Mouse (Mus musculus) liver (tissue): Measurements from ENCODE around the gene Corin.

Experiments used
- DNase-seq: peaks from one replicate; pipeline ENCODE4 v3.0.0-alpha.2; 2020; ENCODE audit warnings: mixed read lengths

Gene Corin

GRCm38 (mm10) chr5:72298418-72299104 is 205.7 kb downstream of the Corin start:
- DNase-seq, result no peak

- no peak for DNase-seq
These were observed 219.2 kb downstream of the Corin start for GRCm38 (mm10) chr5:72285077-72285476.

- DNase-seq, result no peak
These were observed 221.4 kb downstream of the Corin start for GRCm38 (mm10) chr5:72282907-72283306.

- no peak for DNase-seq
These were observed 234.6 kb downstream of the Corin start for GRCm38 (mm10) chr5:72269652-72270051.

GRCm38 (mm10) chr5:72269204-72269603 is 235.1 kb downstream of the Corin start:
- no peak for DNase-seq

- DNase-seq, result no peak
These were observed 237.2 kb downstream of the Corin start for GRCm38 (mm10) chr5:72266955-72267535.

- no peak for DNase-seq
These were observed 240.0 kb downstream of the Corin start for GRCm38 (mm10) chr5:72264195-72264751.

- DNase-seq, result no peak
These were observed 242.4 kb downstream of the Corin start for GRCm38 (mm10) chr5:72261802-72262324.

GRCm38 (mm10) chr5:72259298-72259621 is 245.0 kb downstream of the Corin start:
- no peak for DNase-seq

GRCm38 (mm10) chr5:72258409-72259297 is 245.6 kb downstream of the Corin start:
- no peak for DNase-seq

- no peak for DNase-seq
These were observed 247.2 kb downstream of the Corin start for GRCm38 (mm10) chr5:72257084-72257483.

- peak; percentile 60 for DNase-seq
These were observed 249.3 kb downstream of the Corin start for GRCm38 (mm10) chr5:72254958-72255357.

GRCm38 (mm10) chr5:72250180-72250579 is 254.1 kb downstream of the Corin start:
- DNase-seq, result no peak
